Mouse (Mus musculus) thymus, adult 2 months (tissue): ENCODE data around the gene Ankdd1b.

Experiments used
- CTCF ChIP-seq: fragments of 200-500 bp; IDR thresholded peaks from 2 replicates; pipeline ENCODE4 v1.5.1; 2012; ENCODE audit warnings: mild to moderate bottlenecking, control low read depth, low read length, moderate library complexity, borderline replicate concordance; ENCODE audit not compliant: control insufficient read depth, poor library complexity, insufficient read depth; ENCODE audit errors: extremely low read depth
- POLR2A ChIP-seq: fragments of 200-500 bp; IDR thresholded peaks from 2 replicates; pipeline ENCODE4 v1.6.1; 2012; ENCODE audit warnings: mild to moderate bottlenecking, low read length, control low read depth, moderate library complexity; ENCODE audit not compliant: control insufficient read depth, poor library complexity, insufficient read depth; ENCODE audit errors: extremely low read depth

DNA sequence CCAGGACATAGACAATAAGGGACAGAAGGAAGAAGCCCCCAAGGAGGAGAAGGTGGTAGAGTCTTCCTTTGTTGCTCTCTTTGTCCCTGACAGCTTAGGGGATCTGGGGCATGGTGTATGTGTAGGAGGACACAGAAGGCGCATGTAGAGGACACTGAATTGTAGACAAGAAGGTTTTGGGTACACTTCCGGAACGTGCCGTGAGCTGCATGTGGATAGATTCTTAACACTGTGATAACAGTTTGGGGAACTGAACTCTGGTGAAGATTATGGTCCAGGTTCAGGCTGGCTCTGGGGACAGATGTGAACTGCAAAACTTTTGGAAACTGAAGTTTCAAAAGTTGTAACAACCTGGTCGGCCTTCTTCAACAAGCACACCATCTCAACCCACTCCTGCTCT is 13.4 kb downstream of the Ankdd1b start:
- TF ChIP-seq POLR2A, result no peak
- no peak for TF ChIP-seq CTCF
